Mouse (Mus musculus): ENCODE results near the gene Defb9.
"Not testable (repeated sequence)": the region's sequence is repeated elsewhere in the genome, so short reads cannot be mapped to it uniquely, and the experiment has no call there.

Gene Defb9

GRCm38 (mm10) chr8:21885321-21885720 lies at the start of gene Defb9:
Defb9 (minus strand) TSS chr8:21885421.
- not testable (repeated sequence) for DNase-seq (ENCODE audit: low spot score)

DNA sequence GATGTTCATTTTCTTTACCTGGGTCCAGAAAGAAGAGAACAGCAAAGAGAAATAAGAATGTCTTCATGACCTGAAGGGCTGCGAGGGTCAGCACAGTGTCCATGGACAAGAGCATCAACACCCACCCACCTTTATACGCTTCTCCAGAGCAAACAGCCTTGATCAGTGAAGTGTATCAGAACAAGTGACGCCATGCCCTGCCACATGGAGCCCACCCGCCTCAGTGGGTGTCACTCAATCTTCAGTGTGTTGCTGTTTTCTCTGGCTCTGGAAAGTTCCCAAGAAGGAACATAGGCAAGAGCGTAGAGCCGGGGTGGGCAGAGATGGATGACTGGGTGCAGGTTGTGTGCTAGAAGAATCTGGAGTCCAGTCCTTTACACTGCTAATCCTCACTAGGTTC lies 47.4 kb upstream of the Defb9 start, which contains the start of gene Defb15:
Gene Defb15, minus strand, starts transcription at position 101 of the 400 bp plus-strand sequence.
- DNase-seq (ENCODE audit: low spot score): no peak

- DNase-seq (ENCODE audit: low spot score): not testable (repeated sequence)
These were observed 45.5 kb upstream of the Defb9 start for GRCm38 (mm10) chr8:21930754-21931153.

DNA sequence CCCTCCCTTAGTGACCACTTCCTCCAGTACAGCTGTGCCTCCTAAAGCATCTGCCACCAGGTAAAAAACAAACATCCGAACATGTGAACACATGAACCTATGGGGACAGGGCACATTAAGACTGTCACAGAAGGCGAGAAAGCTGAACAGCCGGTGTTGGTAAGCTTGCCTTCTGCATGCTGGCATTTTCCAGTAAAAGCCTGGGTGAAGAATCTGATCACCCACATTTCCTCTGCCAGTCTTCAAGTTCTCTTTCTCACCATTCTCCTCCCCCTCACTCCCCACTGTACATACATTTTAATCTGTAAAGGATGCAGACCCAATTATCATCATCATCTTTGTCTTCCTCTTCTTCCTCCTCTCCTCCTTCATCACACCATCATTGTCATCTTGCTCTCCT lies 30.4 kb upstream of the Defb9 start:
- DNase-seq (ENCODE audit: low spot score): no peak

GRCm38 (mm10) chr8:21912554-21912953 lies 27.3 kb upstream of the Defb9 start:
- DNase-seq (ENCODE audit: low spot score): no peak

- DNase-seq (ENCODE audit: low spot score): no peak
These were observed 26.7 kb upstream of the Defb9 start for GRCm38 (mm10) chr8:21911931-21912330.

- not testable (repeated sequence) for DNase-seq (ENCODE audit: low spot score)
These were observed 21.1 kb upstream of the Defb9 start, which contains the start of gene Defb11 for GRCm38 (mm10) chr8:21906290-21906689. Defb11 (minus strand) TSS chr8:21906412.

DNA sequence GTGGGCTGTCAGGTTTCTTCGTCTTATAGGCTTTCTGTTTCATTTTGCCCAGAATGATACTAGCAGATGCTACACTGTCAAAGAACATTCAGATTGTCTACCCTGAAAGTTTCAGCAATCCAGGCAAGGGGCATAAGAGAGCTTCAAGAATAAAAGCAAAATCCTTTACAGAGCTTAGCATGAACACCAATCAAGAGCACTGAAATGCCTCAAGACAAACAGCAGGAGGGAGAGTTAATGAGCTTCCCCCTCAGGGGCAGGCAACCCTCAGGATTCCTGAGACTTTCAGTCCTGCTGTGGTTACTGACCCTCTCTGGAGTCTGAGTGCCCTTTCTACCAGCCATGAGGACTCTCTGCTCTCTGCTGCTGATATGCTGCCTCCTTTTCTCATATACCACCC lies 26.6 kb downstream of the Defb9 start, which contains the start of gene Defb10:
Gene Defb10, plus strand, starts transcription at position 316 of the 400 bp plus-strand sequence.
- not testable (repeated sequence) for DNase-seq (ENCODE audit: low spot score)
